Mouse (Mus musculus) mouse trophoblast stem cell (cell line): Measurements from ENCODE around the gene Nsun3.

Source experiments
- in situ Hi-C, 2 experiments: fragments of 300-500 bp; cut with MseI, MboI; formaldehyde crosslinking; loops; 2 replicates in 1 of 2; 3 replicates in 1 of 2; pipeline ENCODE4 v1.15.1; 2025

Gene Nsun3

DNA sequence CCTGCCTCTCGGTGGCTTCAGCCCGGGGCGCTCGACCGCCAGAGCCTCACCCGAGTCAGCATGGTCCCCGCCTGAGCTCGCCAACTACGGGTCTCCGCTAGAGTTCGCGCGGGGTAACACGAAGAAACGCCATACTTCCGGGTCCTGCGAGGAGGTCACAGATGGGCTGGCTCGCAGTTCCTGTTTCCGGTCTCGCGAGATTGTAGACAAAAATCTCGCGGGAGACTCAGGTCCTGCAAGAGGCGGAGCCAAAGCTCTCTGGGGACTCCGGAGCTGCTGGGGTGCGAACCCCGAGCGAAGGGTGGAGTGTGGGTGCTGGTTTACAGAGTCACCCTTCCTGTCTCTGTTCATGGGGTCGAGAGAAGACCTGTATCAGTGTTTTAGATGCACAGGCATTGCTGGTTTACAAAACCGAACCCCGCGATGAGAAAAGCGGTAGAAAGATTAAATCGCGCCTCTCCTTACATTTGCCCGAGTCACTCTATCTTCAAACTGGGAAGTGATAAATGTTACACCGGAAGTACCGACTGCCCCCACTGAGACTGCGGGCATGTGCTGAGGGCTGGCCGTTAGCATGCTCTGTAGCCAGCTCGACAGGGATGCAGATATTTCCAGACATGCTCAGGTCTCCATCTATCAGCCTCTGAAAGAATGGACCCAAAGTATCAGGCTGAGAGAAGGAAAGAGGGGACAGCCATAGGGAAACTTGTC lies at the start of gene Nsun3:
TSS of gene Nsun3 (minus strand) at position 198 of the 711 bp plus-strand sequence.
- in situ Hi-C loops: no loop called here

- in situ Hi-C loops: no loop called here
Measured at GRCm38 (mm10) chr16:62834016-62834735, 47.6 kb upstream of the Nsun3 start.

DNA sequence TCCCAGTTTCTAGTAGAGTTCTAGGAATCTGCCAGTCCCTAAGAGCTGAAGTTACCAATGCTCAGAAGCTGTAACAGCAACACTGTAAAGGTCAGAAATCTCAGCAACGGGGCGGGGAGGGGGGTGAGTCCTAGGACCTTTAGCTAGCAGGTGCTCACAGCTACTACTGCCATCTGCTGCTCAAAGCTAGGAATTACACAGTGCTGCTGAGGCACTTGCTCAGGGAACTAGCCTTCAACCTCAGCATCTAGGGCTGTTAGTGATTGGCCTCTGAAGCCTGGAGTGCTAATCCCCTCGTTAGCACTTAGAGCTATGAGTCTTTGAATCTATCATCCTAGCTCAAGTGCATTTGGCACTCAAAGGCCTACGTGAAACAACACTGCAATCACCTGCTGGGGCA lies 45.9 kb upstream of the Nsun3 start:
- in situ Hi-C loops: no loop called here

- in situ Hi-C loops: no loop called here
Measured at GRCm38 (mm10) chr16:62832027-62832426, 45.4 kb upstream of the Nsun3 start.

DNA sequence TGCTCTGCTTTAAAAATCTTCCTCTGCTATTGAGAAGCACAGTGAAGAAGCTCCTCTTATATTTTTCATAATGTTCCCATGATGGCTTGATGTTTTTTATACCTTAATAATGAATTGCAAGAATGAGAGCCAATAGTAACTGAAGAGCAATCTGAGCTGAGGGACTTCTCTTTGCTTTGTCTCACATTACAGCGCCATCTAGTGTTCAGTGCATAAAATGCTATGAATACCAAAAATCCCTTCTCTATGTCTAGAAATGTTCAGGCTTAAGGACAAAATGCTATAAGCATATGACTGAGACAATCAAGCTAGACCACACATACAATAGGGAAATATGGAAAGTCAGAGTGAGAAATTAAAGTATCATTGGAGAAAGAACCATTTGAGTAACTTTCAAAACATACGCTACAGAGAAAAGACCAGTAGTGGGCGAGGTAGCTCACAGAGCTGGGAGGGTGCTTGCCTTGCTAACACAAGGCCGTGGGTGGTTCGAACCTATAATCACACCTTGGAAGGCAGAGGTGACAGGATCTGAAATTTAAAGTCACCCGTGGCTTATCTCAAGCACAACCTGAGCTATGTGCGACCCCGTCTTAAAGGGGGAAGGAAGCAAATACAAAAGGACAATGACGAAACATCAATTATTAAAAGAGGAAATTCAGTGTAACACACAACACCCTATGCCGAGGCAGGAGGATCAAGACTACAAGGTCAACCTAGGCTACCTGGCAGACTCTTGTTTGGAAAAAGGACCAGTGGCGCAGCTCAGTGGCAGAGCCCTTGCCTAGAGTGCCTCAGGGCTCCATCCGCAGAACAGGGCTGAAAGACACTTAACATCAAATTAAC lies 39.8 kb upstream of the Nsun3 start:
- in situ Hi-C loops: no loop called here

DNA sequence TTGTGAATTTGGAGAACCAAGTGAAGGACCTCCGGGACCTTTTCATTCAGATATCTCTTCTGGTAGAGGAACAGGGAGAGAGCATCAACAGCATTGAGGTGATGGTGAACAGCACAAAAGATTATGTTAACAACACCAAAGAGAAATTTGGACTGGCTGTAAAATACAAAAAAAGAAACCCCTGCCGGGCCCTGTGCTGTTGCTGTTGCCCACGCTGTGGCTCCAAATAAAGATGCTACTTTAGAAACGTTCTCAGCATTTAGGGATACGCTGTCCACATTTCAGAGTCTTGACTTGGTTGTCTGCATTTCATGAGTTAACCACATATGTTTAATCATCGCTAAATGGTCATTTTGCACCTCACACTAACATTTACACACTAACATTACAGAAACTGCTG lies 35.9 kb upstream of the Nsun3 start:
- in situ Hi-C loops: no loop called here

GRCm38 (mm10) chr16:62814491-62814890 lies 27.9 kb upstream of the Nsun3 start, which contains the start of gene Stx19:
Gene Stx19, plus strand, starts transcription at chr16:62814676.
- in situ Hi-C loops: no loop called here

DNA sequence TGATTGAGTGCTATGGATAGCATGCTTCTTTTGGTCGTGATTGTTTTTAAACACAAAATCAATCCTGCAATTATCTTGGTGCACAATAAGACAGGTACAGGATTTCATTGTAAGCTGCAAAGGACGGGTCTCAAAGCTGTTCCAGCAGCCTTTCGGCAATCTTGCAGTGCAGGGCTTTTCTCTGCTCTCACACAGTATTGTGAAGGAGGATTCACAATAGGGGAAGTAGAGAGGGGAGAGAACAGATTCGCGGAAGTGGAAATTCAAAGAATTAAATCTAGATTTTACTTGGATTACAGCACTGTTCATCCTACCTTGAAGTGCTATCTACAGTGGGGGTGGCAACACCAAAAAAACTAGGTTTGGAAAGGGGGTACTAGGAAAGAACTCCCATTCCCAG lies 27.2 kb upstream of the Nsun3 start:
- in situ Hi-C loops: no loop called here

GRCm38 (mm10) chr16:62810855-62811254 lies 24.2 kb upstream of the Nsun3 start:
- in situ Hi-C loops: no loop called here

DNA sequence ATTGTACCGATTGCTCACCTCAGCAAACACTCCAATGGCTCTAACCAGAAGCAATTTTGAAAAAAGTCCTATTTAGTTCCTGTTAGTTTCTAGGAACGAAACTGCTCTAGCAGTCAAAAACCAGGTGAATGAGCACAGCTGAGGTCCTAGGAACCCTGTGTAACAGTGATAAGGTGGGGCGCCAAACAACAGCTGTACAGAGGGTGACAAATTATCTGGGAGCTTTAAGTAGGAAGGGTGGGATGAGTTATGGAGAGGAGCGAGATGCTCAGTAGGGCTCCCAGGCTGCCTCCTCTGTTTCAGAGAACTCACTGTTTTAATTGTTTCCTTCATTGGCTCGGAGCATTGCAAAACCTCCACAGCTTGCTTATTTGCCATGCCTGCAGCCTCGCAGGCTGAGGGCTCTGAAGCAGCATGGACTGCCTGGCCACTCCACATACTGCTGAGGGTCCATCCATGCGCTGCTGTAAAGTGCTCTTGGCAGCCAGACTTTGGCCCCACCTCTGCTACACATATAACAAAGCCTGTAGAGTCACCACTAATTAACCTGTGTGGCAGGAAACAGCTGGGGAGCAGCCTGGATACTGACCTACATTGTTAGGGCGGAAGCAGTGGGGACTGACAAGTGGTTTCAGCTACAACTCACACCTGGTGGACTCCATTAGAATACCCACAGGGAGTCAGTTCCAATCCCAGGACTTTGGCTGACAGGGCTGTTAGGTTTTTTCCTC lies 20.8 kb upstream of the Nsun3 start:
- in situ Hi-C loops: no loop called here

DNA sequence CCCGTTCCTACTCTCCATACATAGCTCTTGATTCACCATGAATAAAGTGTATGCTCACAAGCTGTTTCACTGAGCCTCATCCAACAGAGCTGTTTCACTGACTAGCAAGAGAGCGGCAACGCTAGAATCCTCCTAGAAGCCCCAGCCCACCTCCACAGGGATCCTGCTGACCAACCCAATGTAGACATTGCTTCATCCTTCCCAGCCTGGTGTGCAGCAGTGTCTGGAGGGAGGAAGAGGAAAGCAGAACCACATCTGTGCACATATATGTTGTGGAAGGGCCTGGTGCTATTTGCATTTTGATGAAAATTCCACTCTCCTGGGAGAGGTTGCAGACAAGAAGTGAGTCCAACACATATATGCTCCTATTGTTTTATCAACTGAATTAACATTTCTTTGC lies 18.0 kb upstream of the Nsun3 start:
- in situ Hi-C loops: no loop called here

DNA sequence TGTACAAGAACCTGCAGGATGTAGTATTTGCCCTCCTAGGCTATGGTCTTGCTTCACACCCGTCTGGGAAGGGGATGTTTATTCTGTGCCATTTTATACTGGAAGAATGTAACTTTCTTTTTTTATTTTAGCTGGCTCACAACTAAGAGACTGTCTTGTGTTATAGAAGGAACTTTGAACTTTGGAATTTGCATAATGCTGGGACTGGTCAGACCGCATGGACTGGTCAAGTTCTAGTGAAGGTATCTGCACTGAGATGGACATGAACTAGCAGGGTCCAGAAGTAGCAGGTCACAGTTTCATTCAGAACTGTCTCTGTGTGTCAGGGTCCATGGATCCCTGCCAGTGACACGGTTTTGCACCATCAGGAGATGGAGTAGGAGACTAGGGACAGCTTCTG lies 13.2 kb upstream of the Nsun3 start:
- in situ Hi-C loops: no loop called here

- in situ Hi-C loops: no loop called here
Measured at GRCm38 (mm10) chr16:62799426-62799825, 12.8 kb upstream of the Nsun3 start.

GRCm38 (mm10) chr16:62798808-62799207 lies 12.2 kb upstream of the Nsun3 start:
- in situ Hi-C loops: no loop called here

DNA sequence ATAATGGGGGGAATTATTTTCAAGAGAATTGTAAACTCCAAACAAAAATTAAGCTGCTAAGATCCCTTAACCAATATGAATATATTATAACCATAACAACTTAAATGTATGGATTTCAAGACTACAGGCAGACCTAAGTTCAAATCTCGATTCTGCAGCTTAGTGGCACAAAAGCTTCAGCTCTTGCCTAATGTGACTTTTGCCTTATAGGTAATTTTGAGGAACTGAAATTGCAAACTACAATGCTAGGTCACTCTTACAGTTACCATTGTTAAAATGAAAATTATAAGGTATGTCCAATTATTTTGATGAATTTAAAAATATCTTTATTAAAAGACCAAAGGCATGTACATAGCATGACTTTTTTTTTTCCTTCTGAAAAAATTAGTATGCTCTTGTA lies 10.0 kb upstream of the Nsun3 start:
- in situ Hi-C loops: no loop called here

- in situ Hi-C loops: no loop called here
Measured at GRCm38 (mm10) chr16:62782229-62782628, 4.4 kb downstream of the Nsun3 start.

DNA sequence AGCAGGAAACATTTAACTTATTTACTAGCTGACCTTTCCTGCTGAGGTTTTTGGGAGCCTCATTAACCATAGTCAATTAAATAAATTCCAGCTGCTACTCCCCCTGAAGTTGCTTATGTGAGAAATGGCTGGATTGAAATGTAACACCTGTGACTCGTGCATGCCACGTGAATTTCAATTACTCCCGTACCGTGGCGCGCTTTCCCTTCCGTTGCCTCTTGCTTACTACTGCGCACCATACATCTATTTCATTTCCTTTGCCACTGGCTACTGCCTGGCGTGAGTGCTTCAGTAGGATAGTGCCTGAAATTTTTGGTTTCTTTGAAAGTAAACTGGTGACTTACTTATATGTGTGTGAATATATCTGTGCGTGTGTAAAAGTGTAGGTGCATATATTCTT lies 8.3 kb downstream of the Nsun3 start:
- in situ Hi-C loops: no loop called here

DNA sequence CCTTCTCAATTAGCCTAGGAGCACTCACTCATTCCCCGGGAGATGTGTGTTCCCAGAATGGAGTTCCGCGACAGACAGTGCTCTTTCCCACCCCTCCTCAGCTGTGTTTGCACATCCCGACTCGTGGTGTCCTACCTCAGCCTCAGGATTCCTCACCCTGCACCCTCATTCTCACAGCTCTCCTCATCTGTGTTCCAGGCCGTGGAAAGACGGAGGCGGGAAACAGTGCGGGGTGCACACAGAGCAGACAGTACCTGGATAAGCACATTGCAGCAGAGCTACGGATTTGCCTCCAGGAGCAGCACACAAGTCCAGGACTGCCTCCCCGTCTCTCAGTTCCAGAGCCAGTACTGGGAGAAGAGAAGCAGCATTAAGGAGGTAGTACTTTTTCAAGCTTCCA lies 10.6 kb downstream of the Nsun3 start:
- in situ Hi-C loops: no loop called here

DNA sequence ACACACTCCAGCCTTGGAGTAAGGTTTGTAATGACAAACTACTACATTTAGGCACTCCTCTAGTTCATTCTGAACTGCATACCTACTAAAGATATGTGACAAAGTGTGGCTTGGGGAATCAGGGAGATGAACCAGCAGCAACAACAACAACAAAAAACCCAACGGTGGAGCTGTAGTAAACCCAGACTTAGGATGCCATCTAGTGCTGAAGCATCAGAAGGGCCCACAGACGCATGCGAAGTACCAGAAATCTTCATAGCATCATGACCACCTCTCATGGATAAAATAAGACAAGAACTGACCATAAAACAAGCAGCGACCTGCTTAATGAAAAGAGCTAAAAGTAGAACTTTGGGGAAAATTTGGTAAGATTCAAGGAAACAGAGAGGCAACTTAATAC lies 13.2 kb downstream of the Nsun3 start:
- in situ Hi-C loops: no loop called here

GRCm38 (mm10) chr16:62758340-62758739 lies 28.3 kb downstream of the Nsun3 start:
- in situ Hi-C loops: no loop called here

DNA sequence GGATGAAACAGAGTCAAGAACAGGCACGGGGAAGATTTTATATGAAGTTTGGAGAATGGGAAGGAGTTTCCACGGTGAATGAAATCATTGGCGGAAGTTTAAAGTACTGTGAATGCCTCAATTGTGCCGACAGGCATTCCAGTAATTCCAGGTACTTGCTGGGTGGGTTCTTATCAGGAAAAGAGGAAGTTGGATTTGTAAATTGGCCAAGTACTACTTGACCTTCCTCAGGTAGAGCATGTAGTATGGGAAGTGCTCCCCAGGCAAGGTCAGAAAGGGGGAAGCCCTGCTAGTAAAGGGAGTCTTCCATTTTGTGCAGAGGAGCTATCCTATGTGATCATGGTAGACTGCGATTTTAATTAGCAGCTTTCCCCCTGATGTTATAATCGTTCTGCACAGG lies 31.3 kb downstream of the Nsun3 start:
- in situ Hi-C loops: no loop called here

GRCm38 (mm10) chr16:62753597-62753996 lies 33.0 kb downstream of the Nsun3 start:
- in situ Hi-C loops: no loop called here
